Mouse (Mus musculus): ENCODE measurements at regions not wholly inside any gene's neighbourhood (a gene's known extent, or its start where the extent isn't known, plus 50 kb on each side); places are given as distances from the start of the nearest gene placed in this dataset.

DNA sequence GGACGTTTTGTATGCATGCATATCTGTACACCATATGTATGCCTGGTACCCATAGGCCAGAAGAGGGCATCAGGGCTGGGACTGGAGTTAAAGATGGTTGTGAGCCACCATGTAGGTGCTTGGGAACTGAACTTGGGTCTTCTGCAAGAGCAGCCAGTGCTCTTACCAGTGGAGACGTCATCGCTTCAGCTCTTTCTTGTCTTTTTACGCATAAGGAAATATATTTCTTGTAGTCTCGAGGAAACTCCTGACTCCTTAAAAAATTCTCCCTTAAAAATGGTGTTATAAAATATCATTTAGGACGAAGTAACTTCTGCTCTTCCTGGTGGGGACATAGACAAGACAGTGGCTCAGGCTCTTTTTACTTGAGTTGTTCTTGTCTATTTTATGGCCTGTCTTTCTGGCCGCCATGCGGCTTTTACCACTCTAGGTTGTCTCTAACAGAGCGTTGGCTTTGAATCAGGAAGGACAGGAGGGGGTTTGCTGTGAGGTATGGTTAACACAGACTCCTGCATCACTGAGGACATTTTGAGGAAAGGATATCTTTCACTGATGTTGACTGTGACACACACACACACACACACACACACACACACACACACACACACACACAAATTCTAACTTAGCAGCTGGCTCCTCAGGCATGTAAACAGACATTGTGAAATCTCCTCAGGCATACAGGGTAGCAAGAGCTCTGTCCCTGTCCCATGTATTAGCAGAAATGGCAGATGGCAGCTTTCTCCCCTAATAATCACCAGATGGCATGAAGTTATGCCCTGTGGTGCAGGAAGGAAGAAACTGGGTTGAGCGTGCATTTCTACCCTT lies 85.2 kb downstream of the Rsl24d1 start:
- TF ChIP-seq POLR2A (IDR thresholded peaks at IDR 0.05; ENCODE audit: insufficient read length, low read depth), result no peak
- no peak for TF ChIP-seq TCF12 (IDR thresholded peaks at IDR 0.05; ENCODE audit: insufficient read depth, poor library complexity, severe bottlenecking)
- TF ChIP-seq E2F4 (IDR thresholded peaks at IDR 0.05; ENCODE audit: insufficient read depth), result no peak
- no peak for TF ChIP-seq MAX (IDR thresholded peaks at IDR 0.05; ENCODE audit: low read depth)
